Mouse (Mus musculus): ENCODE measurements around the gene Tead3. TPM values are rescaled to one million over a fixed set of nuclear protein-coding genes. Genes with fewer than 3 reads are reported as not detected.
A peak's percentile ranks its signal among the peaks of the same experiment; 100 is the strongest.

The Tead3 gene
- polyA plus RNA-seq, 1 experiment from 2014 or later, result 5.7 TPM

GRCm38 (mm10) chr17:28355871-28356270 lies 5.3 kb upstream of the Tead3 start:
- H3K9me3 ChIP-seq, result 0 out of 2 replicates have a peak, but pooled peaks cover 3% of the 10 kb centered on the region
- no peak for ATAC-seq (ENCODE audit: low FRiP score, low read depth)
- no peak overlapping the region for H3K27ac ChIP-seq (replicated peaks)
- no peak overlapping the region for H3K4me2 ChIP-seq (replicated peaks)
- H3K27me3 ChIP-seq, result peaks cover 73% of the 10 kb centered on the region
- H3K9ac ChIP-seq (replicated peaks), result no peak overlapping the region
- H3K4me1 ChIP-seq, result peaks cover 12% of the 10 kb centered on the region
- H3K4me3 ChIP-seq, result no peak overlapping the region
- 91% methylated on average over 12 of the region's 12 CpGs for WGBS
- no peaks in the 10 kb centered on the region for H3K36me3 ChIP-seq

GRCm38 (mm10) chr17:28352018-28352417 lies 1.4 kb upstream of the Tead3 start:
- 14% methylated on average over 11 of the region's 11 CpGs for WGBS
- H3K4me1 ChIP-seq, result peaks cover 36% of the 10 kb centered on the region
- H3K27ac ChIP-seq (replicated peaks), result no peak overlapping the region
- peaks cover 58% of the 10 kb centered on the region for H3K27me3 ChIP-seq
- no peaks in the 10 kb centered on the region for H3K9me3 ChIP-seq
- no peak overlapping the region for H3K4me3 ChIP-seq
- no peak for ATAC-seq (ENCODE audit: low FRiP score, low read depth)
- peak overlapping the region; percentile 88; the same call in 1 of the 2 replicates for H3K4me2 ChIP-seq (replicated peaks)
- H3K9ac ChIP-seq (replicated peaks), result no peak overlapping the region
- no peaks in the 10 kb centered on the region for H3K36me3 ChIP-seq

- Histone ChIP-seq H3K4me2 (replicated peaks) (peak overlapping the region; percentile 88), H3K9ac (replicated peaks) (peak overlapping the region; percentile 60), H3K36me3 (no peaks in the 10 kb centered on the region), H3K27ac (replicated peaks) (peak overlapping the region; percentile 65; the same call in 1 of the 2 replicates), H3K9me3 (no peaks in the 10 kb centered on the region), H3K4me3 (peak overlapping the region; percentile 63), H3K4me1 (peaks cover 36% of the 10 kb centered on the region), H3K27me3 (peaks cover 52% of the 10 kb centered on the region)
- no peak for ATAC-seq (ENCODE audit: low FRiP score, low read depth)
- WGBS, result under 1% methylated on average over 29 of the region's 29 CpGs
These were observed 805 bp upstream of the Tead3 start for GRCm38 (mm10) chr17:28351353-28351890.

DNA sequence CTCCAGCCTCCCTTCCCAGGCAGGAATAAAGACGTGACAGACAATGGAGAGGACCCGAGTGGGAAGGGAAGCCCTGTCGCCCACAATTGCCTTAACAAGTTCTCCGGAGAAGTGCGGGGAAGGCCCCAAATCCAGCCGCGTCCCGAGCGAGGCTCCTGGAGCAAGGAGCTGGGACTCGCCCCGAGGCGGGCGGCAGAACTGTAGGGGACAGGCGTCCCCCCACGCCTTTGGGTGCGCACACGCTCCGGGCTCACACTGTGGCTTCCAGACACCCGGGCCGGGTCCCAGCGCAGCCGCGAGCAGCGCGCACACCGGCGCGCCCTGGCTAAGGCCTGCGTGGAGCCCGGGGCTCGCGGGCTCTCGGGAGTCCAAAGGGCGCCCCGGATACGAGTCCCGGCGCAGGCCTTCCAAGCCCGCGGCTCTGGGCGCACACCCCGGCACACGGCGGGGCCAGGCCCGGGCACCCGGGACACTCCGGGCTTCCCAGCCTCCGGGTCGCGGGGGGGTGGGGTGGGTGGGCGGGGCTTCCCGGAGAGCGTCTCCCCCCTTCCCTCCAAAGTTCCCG lies 634 bp downstream of the Tead3 start:
- peak overlapping the region; percentile 88 for H3K4me2 ChIP-seq (replicated peaks)
- H3K36me3 ChIP-seq, result no peaks in the 10 kb centered on the region
- no peaks in the 10 kb centered on the region for H3K9me3 ChIP-seq
- WGBS, result under 1% methylated on average over 52 of the region's 54 CpGs
- H3K27ac ChIP-seq (replicated peaks), result peak overlapping the region; percentile 55
- H3K27me3 ChIP-seq, result peaks cover 51% of the 10 kb centered on the region
- peak overlapping the region; percentile 77 for H3K9ac ChIP-seq (replicated peaks)
- H3K4me1 ChIP-seq, result peaks cover 48% of the 10 kb centered on the region
- ATAC-seq (ENCODE audit: low FRiP score, low read depth), result peak; percentile 39
- peak overlapping the region; percentile 63 for H3K4me3 ChIP-seq

DNA sequence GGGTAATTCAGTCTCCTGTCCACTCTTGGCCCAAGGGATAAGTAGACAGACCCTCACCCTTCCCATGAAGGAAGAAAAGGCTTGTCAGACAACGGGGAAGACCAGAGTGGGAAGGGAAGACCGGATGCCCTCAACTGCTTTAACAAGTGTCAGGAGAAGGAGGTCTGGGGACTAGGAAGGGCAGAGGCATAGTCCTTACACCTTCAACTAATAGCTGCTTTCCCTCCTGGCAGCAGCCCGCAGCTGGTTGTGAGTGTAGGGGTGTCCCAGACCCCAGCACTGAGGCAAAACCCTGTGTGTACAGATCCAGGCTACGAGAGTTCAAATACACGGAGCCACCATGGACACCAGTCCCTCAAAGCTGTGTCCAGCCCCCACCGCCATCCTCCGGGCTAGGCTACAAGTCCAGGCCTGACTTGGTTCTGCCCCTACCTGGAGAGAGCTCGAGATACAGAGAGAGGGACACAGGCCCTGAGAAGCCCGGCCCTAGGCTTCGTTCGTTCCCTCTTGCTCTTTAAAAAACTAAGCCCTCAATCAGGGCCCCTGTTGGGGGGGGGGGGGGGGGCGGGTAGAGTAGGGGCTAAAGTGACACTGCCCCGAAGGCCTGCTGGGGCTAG lies 1.2 kb downstream of the Tead3 start:
- no peaks in the 10 kb centered on the region for H3K9me3 ChIP-seq
- H3K4me1 ChIP-seq, result peaks cover 50% of the 10 kb centered on the region
- peak overlapping the region; percentile 88 for H3K4me2 ChIP-seq (replicated peaks)
- 15% methylated on average over 12 of the region's 13 CpGs for WGBS
- no peak for ATAC-seq (ENCODE audit: low FRiP score, low read depth)
- H3K27ac ChIP-seq (replicated peaks), result peak overlapping the region; percentile 55; the same call in 1 of the 2 replicates
- peak overlapping the region; percentile 77 for H3K9ac ChIP-seq (replicated peaks)
- peak overlapping the region; percentile 63 for H3K4me3 ChIP-seq
- no peaks in the 10 kb centered on the region for H3K36me3 ChIP-seq
- peaks cover 51% of the 10 kb centered on the region for H3K27me3 ChIP-seq

- H3K27ac ChIP-seq (replicated peaks), result no peak overlapping the region
- no peak overlapping the region for H3K4me2 ChIP-seq (replicated peaks)
These were observed 2.4 kb downstream of the Tead3 start for GRCm38 (mm10) chr17:28348211-28348610.

GRCm38 (mm10) chr17:28347327-28347726 lies 3.3 kb downstream of the Tead3 start:
- no peak overlapping the region for H3K4me2 ChIP-seq (replicated peaks)
- no peak for ATAC-seq (ENCODE audit: low FRiP score, low read depth)
- H3K27ac ChIP-seq (replicated peaks), result no peak overlapping the region
- no peaks in the 10 kb centered on the region for H3K36me3 ChIP-seq
- no peak overlapping the region for H3K4me3 ChIP-seq
- peaks cover 52% of the 10 kb centered on the region for H3K4me1 ChIP-seq
- H3K27me3 ChIP-seq, result peaks cover 42% of the 10 kb centered on the region
- no peak overlapping the region for H3K9ac ChIP-seq (replicated peaks)
- 86% methylated on average over 10 of the region's 10 CpGs for WGBS
- H3K9me3 ChIP-seq, result no peaks in the 10 kb centered on the region

More at GRCm38 (mm10) chr17:28348211-28348610, 2.4 kb downstream of the Tead3 start:
- 56% methylated on average over 6 of the region's 6 CpGs for WGBS
- Histone ChIP-seq H3K27me3 (peaks cover 46% of the 10 kb centered on the region), H3K36me3 (no peaks in the 10 kb centered on the region), H3K9ac (replicated peaks) (no peak overlapping the region), H3K4me1 (peaks cover 52% of the 10 kb centered on the region), H3K4me3 (no peak overlapping the region), H3K9me3 (no peaks in the 10 kb centered on the region)
- ATAC-seq (ENCODE audit: low FRiP score, low read depth), result no peak

- ATAC-seq (ENCODE audit: low FRiP score, low read depth), result no peak
- WGBS, result 11% methylated on average over 10 of the region's 10 CpGs
- no peaks in the 10 kb centered on the region for H3K36me3 ChIP-seq
- 0 out of 2 replicates have a peak overlapping the region, but pooled peaks have one; percentile 12 for H3K9ac ChIP-seq (replicated peaks)
- H3K27me3 ChIP-seq, result peaks cover 32% of the 10 kb centered on the region
- H3K4me2 ChIP-seq (replicated peaks), result no peak overlapping the region
- no peak overlapping the region for H3K4me3 ChIP-seq
- H3K4me1 ChIP-seq, result peaks cover 49% of the 10 kb centered on the region
- peak overlapping the region; percentile 25; the same call in 1 of the 2 replicates for H3K27ac ChIP-seq (replicated peaks)
- H3K9me3 ChIP-seq, result no peaks in the 10 kb centered on the region
These were observed 4.7 kb downstream of the Tead3 start for GRCm38 (mm10) chr17:28345882-28346281.

- Histone ChIP-seq H3K4me1 (peaks cover 53% of the 10 kb centered on the region), H3K27ac (replicated peaks) (peak overlapping the region; percentile 25; the same call in 1 of the 2 replicates), H3K4me2 (replicated peaks) (no peak overlapping the region), H3K4me3 (no peak overlapping the region), H3K9me3 (no peaks in the 10 kb centered on the region), H3K27me3 (peaks cover 31% of the 10 kb centered on the region; the same call in 1 of the 2 replicates), H3K9ac (replicated peaks) (0 out of 2 replicates have a peak overlapping the region, but pooled peaks have one; percentile 21), H3K36me3 (no peaks in the 10 kb centered on the region)
- 14% methylated on average over 8 of the region's 8 CpGs for WGBS
- ATAC-seq (ENCODE audit: low FRiP score, low read depth), result no peak
These were observed 5.3 kb downstream of the Tead3 start for GRCm38 (mm10) chr17:28345271-28345721.

DNA sequence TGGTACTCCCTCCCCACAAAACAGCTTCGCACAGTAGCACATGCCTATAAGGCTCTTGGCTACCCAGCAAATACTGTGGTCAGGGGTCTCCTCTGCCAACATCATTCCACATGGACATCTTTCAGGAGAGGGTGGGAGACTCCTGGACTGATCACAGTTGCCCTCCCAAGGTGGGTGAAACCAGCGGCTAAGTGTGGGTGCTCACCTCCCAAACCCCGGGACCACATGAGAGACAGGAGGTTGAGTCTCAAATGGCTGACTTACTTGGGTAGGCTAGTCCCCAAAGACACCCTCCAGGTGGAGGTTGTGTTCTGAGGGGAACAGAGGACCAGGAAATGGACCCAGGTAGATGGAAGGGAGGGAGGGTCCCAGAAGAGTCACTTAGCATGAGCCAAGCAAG lies 5.9 kb downstream of the Tead3 start:
- Histone ChIP-seq H3K4me2 (replicated peaks) (no peak overlapping the region), H3K27ac (replicated peaks) (no peak overlapping the region), H3K4me3 (no peak overlapping the region), H3K9ac (replicated peaks) (no peak overlapping the region), H3K36me3 (peaks cover 3% of the 10 kb centered on the region), H3K9me3 (no peaks in the 10 kb centered on the region), H3K4me1 (peaks cover 48% of the 10 kb centered on the region), H3K27me3 (peaks cover 30% of the 10 kb centered on the region; the same call in 1 of the 2 replicates)
- WGBS, result 52% methylated on average over 3 of the region's 3 CpGs
- ATAC-seq (ENCODE audit: low FRiP score, low read depth), result no peak

DNA sequence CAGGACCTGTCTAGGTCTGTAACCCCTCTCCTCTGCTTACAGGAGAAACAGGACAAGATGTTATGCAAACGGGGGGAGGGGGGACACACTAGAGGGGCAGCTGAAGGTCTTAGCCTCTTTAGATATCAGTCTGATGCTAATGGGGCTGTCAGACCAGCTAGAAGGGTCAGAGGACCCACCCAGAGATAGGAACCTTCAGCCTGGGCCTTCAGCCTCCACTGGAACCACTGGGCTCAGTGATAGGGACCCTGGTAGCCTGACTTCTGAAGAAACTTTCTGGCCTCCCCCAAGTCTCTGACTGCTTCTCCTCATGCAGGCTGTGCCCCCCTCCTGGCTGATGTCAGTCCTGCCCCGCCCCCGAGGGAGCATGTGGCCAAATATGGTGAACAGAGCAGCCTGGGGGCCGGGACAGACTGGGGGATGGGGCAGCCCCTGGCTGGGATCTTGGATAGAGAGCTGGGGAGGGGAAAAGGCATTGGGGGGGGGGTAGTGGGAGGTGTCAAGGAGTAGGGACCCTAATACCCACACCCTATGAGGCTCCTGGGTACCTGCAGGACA lies 6.5 kb downstream of the Tead3 start:
- no peak overlapping the region for H3K9ac ChIP-seq (replicated peaks)
- peaks cover 26% of the 10 kb centered on the region; the same call in 1 of the 2 replicates for H3K27me3 ChIP-seq

DNA sequence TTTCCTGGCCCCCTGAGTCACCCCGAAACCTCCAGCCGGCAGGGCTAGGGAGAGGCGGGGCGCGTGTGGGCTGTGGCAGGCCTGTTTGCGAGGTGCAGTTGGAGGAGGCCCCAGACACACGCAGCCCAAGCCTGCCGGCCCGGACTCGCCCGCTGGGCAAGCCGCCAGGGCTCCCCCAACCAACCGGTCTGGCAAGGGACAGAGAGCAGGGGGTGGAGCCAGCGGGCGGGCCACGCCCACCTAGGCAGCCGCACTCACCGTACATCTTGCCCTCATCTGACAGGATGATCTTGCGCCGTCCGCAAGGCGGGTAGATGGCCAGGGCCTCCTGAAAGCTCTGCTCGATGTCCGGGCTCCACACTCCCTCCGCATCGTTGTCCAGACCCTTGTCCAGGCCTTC lies 9.5 kb downstream of the Tead3 start:
- Histone ChIP-seq H3K4me1 (peaks cover 30% of the 10 kb centered on the region), H3K9ac (replicated peaks) (peak overlapping the region; percentile 50), H3K9me3 (no peaks in the 10 kb centered on the region), H3K27me3 (peaks cover 11% of the 10 kb centered on the region; the same call in 1 of the 2 replicates), H3K4me2 (replicated peaks) (peak overlapping the region; percentile 50), H3K27ac (replicated peaks) (no peak overlapping the region), H3K36me3 (peaks cover 4% of the 10 kb centered on the region), H3K4me3 (peak overlapping the region; percentile 23)
- WGBS, result 5% methylated on average over 26 of the region's 26 CpGs
- peak; percentile 69 for ATAC-seq (ENCODE audit: low FRiP score, low read depth)

More for the DNA sequence above, 6.5 kb downstream of the Tead3 start:
- Histone ChIP-seq H3K4me2 (replicated peaks) (no peak overlapping the region), H3K9me3 (no peaks in the 10 kb centered on the region), H3K27ac (replicated peaks) (no peak overlapping the region), H3K36me3 (peaks cover 4% of the 10 kb centered on the region), H3K4me3 (no peak overlapping the region), H3K4me1 (peaks cover 42% of the 10 kb centered on the region)
- no peak for ATAC-seq (ENCODE audit: low FRiP score, low read depth)
- 31% methylated on average over 4 of the region's 4 CpGs for WGBS

Measured in midbrain, embryonic 12.5 days (tissue).